Mouse (Mus musculus) mouse embryonic stem cell (cell line): ENCODE measurements around the gene Trp63.

Source experiments
- in situ Hi-C, 2 experiments: fragments of 300-500 bp; cut with MboI; formaldehyde crosslinking; loops; 1 replicate in 1 of 2; 3 replicates in 1 of 2; pipeline ENCODE4 v1.14.3; 2019 to 2020; ENCODE audit warnings: low sequenced_read_pairs in 2 of 2, low pct_unique_long_range_greater_than_20kb in 1 of 2, mixed read lengths in 1 of 2; ENCODE audit not compliant: unreplicated experiment in 1 of 2

Trp63 gene

GRCm38 (mm10) chr16:25848474-25848873 is 164.9 kb downstream of the Trp63 start:
- in situ Hi-C loops: no loop called here

- in situ Hi-C loops: no loop called here
Observed at GRCm38 (mm10) chr16:25849593-25850464, 166.3 kb downstream of the Trp63 start.

GRCm38 (mm10) chr16:25860731-25861505 is 177.4 kb downstream of the Trp63 start:
- in situ Hi-C loops: no loop called here

GRCm38 (mm10) chr16:25865096-25865869 is 181.7 kb downstream of the Trp63 start:
- in situ Hi-C loops: no loop called here

DNA sequence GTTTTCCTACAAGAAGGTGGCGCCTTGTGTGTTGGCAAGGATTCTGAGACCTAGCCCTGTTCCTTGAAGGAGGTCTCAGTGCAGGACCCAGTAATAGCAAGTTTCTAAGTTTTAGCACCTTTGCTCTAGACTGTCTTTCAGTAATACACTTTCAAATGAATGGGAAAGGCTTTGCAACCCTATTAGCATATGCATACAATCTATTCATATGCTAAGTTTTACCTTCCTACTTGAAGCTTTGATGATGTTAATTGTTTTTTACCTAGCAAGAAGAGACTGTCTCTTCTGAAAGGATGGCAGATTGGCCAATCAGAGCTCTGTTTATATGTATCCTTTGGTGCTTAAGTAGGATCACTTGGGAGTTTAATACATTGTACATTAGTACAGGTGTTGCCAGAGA is 187.9 kb downstream of the Trp63 start:
- in situ Hi-C loops: no loop called here

DNA sequence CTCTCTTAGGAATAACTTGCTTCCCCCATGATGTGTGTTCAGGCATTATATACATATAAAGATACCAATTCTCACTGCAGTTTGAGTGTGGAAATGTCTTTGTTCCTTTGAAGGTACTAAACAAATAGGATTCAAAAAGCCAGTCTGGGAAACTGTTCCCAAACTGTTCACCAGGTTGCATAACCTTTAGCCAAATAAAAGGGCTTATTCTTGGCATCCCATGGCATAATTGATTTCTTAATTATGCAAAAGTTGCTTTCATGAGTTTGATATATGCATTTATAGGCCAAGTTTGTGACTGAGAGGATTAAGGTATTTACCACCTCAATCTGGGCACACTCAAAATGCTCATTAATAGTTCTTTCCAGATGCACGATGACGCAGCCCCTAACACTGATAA is 192.1 kb downstream of the Trp63 start:
- in situ Hi-C loops: no loop called here

DNA sequence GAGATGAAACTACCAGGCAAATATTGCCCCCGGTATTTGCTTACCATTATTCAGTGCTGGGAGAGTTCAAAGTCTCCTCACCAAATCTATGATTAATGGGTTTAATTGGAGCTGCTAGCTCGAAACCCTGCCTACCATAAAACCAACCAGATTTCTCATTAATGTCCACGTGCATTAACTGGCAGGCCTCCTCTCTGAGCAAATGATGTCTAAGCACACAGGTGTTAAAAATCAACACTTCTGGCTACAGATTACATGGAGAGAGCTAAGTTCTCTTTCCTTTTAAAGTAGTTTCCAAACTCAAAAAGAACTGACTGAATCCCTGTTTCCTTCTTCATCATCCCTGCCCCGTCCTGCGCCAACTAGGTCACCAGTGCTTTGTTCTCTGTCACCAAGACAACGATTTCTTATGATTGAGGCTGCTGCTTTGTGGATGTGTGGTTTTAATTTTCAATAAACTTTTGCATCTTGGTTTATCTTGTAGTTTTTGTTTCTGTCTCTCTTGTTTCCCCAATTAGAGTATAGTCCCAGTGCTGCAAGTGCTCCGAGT is 193.9 kb downstream of the Trp63 start:
- in situ Hi-C loops: no loop called here

DNA sequence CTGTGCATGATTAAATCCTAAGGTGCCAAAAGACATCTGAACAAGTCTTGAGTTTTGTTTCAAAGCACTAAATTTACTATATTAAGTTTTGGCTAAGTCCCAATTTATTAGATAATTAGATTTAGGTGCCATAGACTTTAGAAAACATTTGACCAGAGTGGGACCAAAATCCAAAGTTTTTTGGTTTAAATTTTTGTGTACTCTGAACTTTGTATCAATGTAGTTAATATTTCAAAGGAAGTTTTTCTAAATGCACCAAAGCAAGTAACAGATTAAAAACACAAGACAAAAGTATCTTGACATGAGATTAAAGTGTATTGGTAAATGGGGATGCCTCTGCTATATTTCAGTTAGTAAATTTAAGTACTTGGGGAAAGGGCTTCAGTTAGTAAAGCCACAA is 194.6 kb downstream of the Trp63 start:
- in situ Hi-C loops: no loop called here

DNA sequence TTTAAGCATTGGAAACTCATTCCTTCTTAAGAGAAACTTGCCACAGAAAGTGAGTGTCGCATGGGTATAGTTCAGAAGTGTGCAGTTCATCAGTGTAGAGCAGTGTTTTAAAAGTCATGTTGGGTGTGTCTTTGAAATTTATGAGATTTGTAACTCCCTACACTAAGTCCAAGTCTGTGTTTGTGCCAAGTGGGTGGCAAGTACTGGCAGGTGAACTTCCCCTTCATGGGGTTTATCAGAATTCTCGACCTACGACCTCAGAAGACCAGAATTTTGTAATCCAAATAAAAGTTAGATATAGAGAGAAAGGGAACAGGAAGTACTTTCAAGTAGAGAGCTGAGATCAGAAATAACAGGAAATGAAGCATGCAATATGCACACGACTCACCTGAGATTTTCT is 215.5 kb downstream of the Trp63 start:
- in situ Hi-C loops: no loop called here

GRCm38 (mm10) chr16:25899657-25900056 is 216.1 kb downstream of the Trp63 start:
- in situ Hi-C loops: no loop called here

DNA sequence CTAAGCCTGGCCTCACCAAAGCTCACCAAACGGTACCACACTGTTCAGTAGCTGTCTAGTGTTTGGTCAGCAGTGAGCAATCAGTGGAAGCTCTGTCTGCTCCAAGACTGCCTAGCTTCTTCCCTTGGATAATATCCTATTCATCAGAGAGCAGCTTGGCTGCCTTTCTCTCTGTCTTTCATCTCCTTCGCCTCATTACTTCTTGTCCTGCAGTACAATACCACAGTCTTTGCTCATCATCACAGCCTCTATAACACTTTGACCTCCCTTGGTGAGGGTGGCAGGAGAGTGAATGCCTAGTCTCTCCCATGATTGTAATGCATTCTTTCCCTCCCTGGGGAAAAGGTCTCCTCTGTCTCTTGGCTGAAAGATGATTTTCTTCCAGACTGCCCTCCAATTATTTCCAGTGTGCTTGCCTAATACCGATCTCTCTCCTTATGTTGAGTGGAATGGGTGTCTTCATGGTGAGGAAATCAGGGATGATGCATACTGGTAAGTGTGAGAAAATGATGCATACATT is 216.9 kb downstream of the Trp63 start:
- in situ Hi-C loops: no loop called here

DNA sequence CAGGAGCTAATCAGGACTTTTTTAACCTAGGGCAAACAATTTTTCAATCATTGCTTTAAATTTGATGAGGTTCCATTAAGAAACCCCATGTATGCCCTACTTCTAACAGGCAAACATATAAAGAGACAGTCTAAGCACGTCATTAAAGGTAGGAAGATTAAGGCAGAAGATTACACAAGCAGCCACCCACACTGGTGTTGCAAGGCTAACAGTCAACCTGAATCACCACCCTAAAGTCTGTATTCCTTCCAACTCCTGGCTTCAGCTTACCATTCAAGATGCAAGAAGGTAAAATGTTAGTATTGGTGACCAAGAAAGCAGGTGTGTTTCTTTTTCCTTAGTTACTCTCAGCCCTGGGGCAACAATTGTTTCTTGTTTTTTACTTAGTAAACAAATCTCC is 228.6 kb downstream of the Trp63 start:
- in situ Hi-C loops: no loop called here

DNA sequence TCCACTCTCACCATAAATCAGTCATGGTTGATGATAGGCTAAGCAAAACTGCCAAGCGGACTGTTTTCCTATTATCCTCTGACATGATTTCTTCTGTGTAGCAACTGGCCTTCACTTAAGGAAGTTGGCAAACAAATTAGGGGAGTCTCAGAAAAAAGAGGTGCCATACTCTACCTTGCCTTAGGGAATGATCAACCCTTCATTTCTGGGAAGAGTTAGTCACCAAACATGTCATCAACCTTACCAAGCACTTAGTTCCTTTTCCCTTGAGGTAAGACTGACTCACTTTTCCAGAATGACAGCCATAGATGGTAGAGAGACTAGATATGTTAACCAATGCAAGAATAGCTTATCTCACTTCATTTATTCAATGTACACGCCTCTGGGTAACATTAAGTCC is 250.6 kb downstream of the Trp63 start:
- in situ Hi-C loops: no loop called here
